Mouse (Mus musculus) layer of hippocampus, postnatal 10 days (tissue): ENCODE measurements around the gene Tekt1. TPM values are rescaled to one million over a fixed set of nuclear protein-coding genes. Genes with fewer than 3 reads are reported as not detected.

ENCODE experiments used
- microRNA-seq, 2 experiments: library from miRNA; unstranded; fragments of <30 nt; microRNA quantifications; one replicate each; pipeline ENCODE4 v1.2.0; 2021
- total RNA-seq, 2 experiments: library from RNA; stranded (reverse); gene quantifications; 2 replicates each; pipeline ENCODE4 v1.2.3; 2021

The Tekt1 gene
- total RNA-seq, 2 experiments from 2014 or later = 2.5 to 4.7 TPM

Small RNAs within 50 kb of the gene (microRNA-seq; reads per million reads assigned to microRNA genes)
- 0 reads per million in 2 experiments for gene Mir6338

Other genes with a start within 250 kb of the Tekt1 start
- gene Pitpnm3, start 226.7 kb downstream of the Tekt1 start, total RNA-seq = 10 to 100 TPM; 17.5 to 17.8 TPM
- 10 to 100 TPM; 11.2 to 14.3 TPM for gene Gm43951, start 155.6 kb downstream of the Tekt1 start, total RNA-seq
- gene 4933427D14Rik, start 155.0 kb downstream of the Tekt1 start, total RNA-seq = 10 to 100 TPM; 23.4 to 24.3 TPM
- gene Txndc17, start 154.9 kb downstream of the Tekt1 start, total RNA-seq = 10 to 100 TPM; 55.1 to 56.5 TPM
- 10 to 100 TPM; 14.3 to 15.8 TPM for gene Med31, start 146.8 kb downstream of the Tekt1 start, total RNA-seq
- 10 to 100 TPM; 13.0 to 17.8 TPM for gene Slc13a5, start 95.2 kb downstream of the Tekt1 start, total RNA-seq
- gene Xaf1, start 60.8 kb downstream of the Tekt1 start, total RNA-seq = 1 to 10 TPM; 1.9 to 2.5 TPM
- gene Fbxo39, start 48.0 kb downstream of the Tekt1 start, total RNA-seq = not detected
- gene Smtnl2, start 49.3 kb upstream of the Tekt1 start, total RNA-seq = 1 to 10 TPM; 4.5 to 5.0 TPM
- gene Ggt6, start 73.1 kb upstream of the Tekt1 start, total RNA-seq = not detected
- gene Mybbp1a, start 78.9 kb upstream of the Tekt1 start, total RNA-seq = 10 to 100 TPM; 50.2 to 55.0 TPM
- gene Spns2, start 127.5 kb upstream of the Tekt1 start, total RNA-seq = 10 to 100 TPM; 58.4 to 59.6 TPM
- gene Spns3, start 188.1 kb upstream of the Tekt1 start, total RNA-seq = under 1 TPM; 0.18 to 0.22 TPM
- gene Ube2g1, start 244.8 kb upstream of the Tekt1 start, total RNA-seq = 10 to 100 TPM; 50.4 to 52.6 TPM